Mouse (Mus musculus): ENCODE data around the gene Cyp2d26.
"Not testable (repeated sequence)": the region's sequence is repeated elsewhere in the genome, so short reads cannot be mapped to it uniquely, and the experiment has no call there.

Gene Cyp2d26

DNA sequence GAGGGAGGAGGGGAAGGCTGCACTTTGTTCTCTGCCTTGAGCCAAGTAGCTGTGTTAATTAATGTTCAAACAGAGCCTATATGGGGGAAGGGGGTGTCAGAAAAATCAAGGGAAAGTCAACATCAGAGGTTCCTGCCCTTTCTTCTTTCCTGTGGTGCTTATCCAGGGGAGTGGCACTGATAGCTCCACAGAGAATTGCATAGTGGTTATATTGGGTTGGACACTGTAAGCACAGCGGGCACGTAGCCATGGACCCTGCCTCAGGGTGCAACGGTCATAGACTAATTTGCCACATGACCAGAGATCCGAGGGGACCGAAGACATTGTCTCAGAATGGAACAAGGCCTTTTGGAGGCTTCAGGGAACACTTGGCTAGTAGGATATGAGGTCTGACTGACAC lies at the start of gene Cyp2d26:
Gene Cyp2d26, minus strand, starts transcription at position 18 of the 400 bp plus-strand sequence.
- no peak for DNase-seq (ENCODE audit: low spot score in 2 of 2)

- DNase-seq (ENCODE audit: low spot score in 2 of 2) = no peak
These were observed 45.1 kb upstream of the Cyp2d26 start for GRCm38 (mm10) chr15:82839146-82839545.

DNA sequence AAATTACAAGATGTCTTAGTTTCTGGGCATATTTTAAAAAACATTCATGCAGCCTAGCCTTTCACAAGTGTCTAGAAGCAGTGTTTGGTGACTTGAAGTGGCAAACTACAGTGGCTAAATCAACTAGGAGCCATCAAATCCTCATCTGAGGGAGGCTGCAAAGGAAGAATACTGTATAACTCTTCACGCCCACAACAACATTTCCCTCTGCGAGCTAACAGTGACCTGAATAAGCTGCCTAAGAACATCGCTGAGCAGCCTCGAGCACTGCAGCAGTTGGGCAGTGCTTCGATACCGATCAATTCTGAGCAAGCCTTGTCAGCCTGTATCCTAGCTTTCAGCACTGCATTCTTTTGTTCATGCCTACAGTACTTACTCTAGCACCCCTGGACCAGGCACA lies 35.8 kb upstream of the Cyp2d26 start:
- DNase-seq (ENCODE audit: low spot score in 2 of 2) = no peak

- no peak for DNase-seq (ENCODE audit: low spot score in 2 of 2)
These were observed 31.8 kb upstream of the Cyp2d26 start for GRCm38 (mm10) chr15:82825866-82826265.

GRCm38 (mm10) chr15:82822347-82822746 lies 28.3 kb upstream of the Cyp2d26 start:
- no peak for DNase-seq (ENCODE audit: low spot score in 2 of 2)

GRCm38 (mm10) chr15:82821657-82822056 lies 27.6 kb upstream of the Cyp2d26 start:
- no peak for DNase-seq (ENCODE audit: low spot score in 2 of 2)

- no peak for DNase-seq (ENCODE audit: low spot score in 2 of 2)
These were observed 21.2 kb upstream of the Cyp2d26 start for GRCm38 (mm10) chr15:82815296-82815695.

DNA sequence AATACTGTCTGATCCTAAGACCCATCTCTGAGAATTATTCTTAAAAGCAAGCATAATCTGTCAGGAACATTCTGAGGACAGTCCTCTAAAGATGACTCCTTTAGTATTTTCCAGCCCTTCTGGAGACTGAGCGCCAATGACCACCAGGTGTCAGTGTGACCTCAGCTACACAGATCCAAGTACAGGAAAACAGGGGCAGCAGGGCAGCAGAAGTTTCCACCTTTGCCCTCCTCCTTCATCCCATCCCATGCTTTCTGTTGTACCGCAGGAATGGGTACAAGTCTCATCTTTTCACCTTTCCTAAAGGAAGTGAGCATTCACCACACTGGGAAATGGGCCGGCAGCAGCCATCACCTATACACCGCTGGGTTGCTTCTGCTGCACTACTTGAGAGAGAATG lies 20.7 kb upstream of the Cyp2d26 start:
- peak; percentile 48 to 70 for DNase-seq (ENCODE audit: low spot score in 2 of 2)

DNA sequence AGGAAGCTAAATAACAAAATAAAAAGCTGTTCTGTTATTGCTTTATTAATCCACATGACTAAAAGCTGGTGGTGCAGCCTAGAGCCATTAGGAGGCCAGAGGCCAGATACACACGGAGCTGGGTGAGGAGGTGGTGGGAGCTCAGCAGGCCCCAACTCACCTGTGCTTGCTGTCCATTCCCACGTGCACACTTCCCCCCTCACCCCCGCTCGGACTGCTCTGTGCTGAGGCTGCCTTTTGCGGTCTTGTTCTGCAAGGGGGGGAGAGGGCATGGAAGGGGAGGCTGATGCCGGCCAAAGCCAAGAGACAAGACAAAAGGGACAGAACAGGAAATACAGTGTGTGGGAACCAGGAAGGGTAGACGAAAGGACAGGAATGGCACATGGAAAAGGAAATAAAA lies 20.2 kb upstream of the Cyp2d26 start:
- DNase-seq (ENCODE audit: low spot score in 2 of 2) = no peak

DNA sequence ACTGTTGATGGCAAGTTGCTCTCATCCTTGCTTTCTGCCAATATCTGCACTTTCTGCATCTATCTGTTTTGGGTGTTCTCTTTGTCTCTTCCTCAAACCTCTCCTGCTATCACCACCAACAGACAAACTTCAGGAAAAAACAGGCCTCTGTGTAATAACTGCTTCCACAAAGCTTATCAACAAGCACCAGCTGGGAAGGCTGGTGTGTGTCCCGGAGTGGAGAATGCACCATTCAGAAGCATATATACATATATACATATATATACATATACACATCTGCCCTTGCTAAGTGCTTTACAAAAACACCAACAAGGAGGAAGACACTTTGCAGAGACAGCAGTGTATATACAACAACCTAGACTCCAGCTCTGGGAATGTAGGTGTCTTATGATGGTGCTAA lies 16.5 kb upstream of the Cyp2d26 start:
- no peak for DNase-seq (ENCODE audit: low spot score in 2 of 2)

GRCm38 (mm10) chr15:82809511-82809910 lies 15.4 kb upstream of the Cyp2d26 start:
- DNase-seq (ENCODE audit: low spot score in 2 of 2) = peak; percentile 43 to 47

DNA sequence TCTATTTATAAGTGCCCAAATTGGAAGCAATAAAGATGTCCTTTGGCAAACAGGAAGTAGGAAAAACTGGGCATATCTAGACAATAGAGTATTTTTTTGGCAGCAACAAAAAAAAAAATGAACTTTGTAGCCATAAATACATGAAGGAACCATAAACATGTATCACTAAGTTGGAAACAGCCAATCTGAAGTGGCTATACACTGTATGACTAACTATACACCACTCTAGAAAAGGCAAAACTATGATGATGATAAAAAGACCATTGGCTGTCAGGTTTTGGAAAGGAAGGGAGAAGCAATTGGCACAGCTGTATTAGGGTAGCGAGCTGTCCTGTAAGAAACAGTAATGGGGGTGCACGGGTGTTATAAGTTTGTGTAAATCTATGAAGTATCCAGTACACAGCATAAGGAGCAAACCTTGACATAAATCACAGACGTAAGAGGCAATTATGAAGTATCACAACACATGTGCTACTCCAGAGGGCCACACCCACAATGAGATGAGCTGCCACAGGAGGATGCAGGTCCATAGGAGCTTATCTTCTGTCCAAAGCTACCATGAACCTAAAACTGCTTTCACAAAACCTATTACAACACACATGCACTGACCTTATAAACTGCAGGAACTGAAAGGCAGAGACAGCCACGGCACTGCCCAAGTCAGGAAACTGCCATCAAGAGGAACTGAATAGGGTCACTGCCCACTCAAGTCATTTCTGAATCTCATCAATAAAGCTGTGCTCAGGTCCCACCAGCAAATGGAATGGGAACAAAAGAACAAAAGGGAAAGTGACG lies 13.1 kb upstream of the Cyp2d26 start:
- no peak for DNase-seq (ENCODE audit: low spot score in 2 of 2)

DNA sequence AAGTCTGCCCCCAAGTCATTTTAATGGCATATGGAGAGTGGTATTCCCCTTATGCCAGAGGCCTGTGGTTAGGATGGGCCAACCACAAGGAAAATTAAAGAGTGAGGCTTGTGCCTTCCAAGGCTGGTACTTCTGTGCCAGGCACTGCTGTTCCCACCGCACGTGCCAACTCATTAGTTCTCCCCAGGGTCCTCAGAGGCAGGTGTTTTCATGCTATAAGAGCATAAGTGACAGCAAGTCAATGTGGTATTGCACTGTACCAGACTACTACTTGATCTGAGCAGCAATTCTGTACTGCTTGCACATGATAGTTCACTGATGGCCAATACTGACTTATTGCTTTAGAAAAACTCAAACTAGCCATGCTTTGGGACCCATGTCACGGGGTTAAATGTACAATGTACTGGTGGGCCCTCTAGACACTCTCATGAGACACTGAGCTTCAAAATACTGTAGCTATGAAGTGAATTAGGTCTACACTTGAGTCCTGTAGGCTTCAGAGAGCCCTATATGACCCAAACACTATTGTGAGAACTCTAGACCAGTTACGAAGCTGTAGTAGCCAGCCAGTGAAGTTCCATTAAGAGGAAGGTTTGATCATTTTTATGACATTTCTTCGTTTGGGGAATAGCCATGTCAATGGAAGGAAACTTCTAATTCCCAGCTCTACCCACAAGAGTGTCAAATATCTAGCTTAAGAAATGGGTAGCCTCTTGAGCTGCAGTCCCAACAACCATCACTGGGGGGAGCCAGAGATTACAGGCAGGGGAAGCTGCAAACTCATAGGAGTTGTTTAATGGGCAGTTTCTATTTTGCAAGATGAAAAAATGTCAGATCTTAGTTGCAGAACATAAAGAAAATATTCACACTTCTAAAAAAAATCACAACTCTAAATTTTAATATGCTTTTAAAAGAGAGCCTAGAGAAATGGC lies 10.9 kb upstream of the Cyp2d26 start:
- peak; percentile 81 to 92 for DNase-seq (ENCODE audit: low spot score in 2 of 2)

GRCm38 (mm10) chr15:82795936-82796440 lies 1.9 kb upstream of the Cyp2d26 start:
- no peak for DNase-seq (ENCODE audit: low spot score in 2 of 2)

- no peak for DNase-seq (ENCODE audit: low spot score in 2 of 2)
These were observed 226 bp downstream of the Cyp2d26 start for GRCm38 (mm10) chr15:82793868-82794267.

DNA sequence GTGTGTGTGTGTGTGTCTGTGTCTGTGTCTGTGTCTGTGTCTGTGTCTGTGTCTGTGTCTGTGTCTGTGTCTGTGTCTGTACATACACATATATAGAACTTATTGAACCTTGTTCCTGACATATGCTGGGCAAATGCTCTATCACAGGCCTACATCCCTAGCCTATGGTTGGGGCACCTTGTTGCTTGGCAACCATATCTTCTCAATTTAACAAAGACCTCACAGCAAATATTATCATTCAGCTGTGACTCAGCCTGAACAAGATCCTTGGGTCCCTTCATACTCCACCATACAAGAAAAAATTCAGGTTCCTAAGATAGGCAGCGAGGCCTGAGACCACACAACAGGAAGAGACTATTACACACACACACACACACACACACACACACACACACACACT lies 640 bp downstream of the Cyp2d26 start:
- DNase-seq (ENCODE audit: low spot score in 2 of 2) = no peak

DNA sequence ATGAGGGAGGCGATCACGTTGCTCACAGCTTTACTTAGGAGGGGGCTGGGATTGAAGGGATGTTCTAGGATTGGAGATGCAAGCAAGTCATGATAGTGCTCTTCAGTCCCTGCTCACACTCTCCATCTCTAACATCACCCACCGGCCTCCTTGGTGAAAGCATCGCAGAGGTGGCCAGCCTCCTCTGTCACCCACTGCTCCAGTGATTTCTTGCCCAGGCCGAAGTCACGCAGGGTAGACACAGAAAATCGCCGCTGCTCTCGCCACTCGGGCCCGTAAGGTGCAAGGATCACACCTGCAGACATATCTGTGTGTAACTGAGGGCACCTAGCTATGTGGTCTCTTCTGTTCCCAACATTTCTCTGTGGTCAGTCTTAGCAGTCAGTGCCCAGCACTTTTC lies 1.5 kb downstream of the Cyp2d26 start:
- no peak for DNase-seq (ENCODE audit: low spot score in 2 of 2)

- DNase-seq (ENCODE audit: low spot score in 2 of 2) = no peak
These were observed 9.5 kb downstream of the Cyp2d26 start for GRCm38 (mm10) chr15:82784581-82784980.

DNA sequence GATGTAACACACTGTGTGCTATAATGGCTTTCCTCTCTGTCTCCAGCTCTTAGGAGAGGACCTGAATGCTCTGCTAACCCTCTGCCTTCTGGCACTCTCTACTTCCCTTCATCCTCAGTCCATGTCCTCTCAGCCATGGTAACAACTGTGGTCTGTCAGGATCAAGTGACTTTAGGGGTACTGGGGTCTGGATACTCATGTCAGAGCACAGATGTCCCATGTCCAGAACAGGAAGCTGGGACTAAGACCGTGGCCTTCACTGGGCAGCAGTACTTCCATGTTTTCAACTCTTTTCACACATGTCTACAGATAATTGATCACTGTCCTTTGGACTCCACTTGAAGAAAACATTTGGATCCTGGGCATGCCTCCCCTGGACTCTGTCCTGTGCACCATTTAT lies 10.3 kb downstream of the Cyp2d26 start:
- no peak for DNase-seq (ENCODE audit: low spot score in 2 of 2)

GRCm38 (mm10) chr15:82777856-82778255 lies 16.2 kb downstream of the Cyp2d26 start:
- DNase-seq (ENCODE audit: low spot score in 2 of 2) = not testable (repeated sequence)

DNA sequence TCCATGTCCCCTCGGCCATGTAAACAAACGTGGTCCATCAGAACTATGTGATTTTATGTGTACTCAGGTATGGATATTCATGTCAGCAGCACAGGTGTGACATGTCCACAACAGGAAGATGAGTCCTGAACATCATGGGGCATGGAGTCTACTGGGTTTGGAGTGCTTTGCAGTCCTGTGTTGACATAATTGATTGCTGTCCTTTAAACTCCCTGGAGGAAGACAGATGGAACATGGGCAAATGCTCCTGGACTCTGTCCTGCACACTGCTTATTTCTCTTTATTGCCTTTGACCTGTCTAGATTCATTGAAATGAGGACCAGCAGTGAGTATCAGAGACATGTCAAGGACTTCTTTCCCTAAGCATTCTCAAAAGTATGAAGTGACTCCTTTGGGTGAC lies 28.2 kb downstream of the Cyp2d26 start:
- DNase-seq (ENCODE audit: low spot score in 2 of 2) = no peak

DNA sequence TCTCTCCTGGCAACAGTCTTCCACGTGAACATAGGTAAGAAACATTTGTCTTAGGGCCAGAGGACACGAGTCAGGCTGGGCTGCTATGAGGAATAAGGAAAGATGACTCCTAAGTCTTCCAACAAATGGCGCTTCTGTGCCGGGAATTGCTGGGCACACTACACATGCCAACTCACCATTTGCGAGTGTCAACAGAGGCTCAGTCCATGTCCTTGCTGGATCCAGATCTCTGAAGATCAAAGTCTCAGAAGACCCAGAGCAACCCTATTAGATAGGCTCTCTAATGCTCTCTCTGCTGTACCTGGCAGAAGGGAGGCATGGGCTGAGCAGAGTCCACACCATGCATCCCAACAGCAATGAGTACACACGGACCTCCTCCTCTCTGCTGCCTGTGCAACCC lies 29.2 kb downstream of the Cyp2d26 start:
- DNase-seq (ENCODE audit: low spot score in 2 of 2) = no peak
